Mouse (Mus musculus) cerebellum, postnatal 25 days (tissue): Measurements from ENCODE around the gene Arf4.
A peak's percentile ranks its signal among the peaks of the same experiment; 100 is the strongest.

Experiments used
- DNase-seq, 2 experiments: peaks; one replicate each; pipeline ENCODE4 v3.0.0; 2021; ENCODE audit warnings: mixed read lengths in 2 of 2

Arf4 gene

DNA sequence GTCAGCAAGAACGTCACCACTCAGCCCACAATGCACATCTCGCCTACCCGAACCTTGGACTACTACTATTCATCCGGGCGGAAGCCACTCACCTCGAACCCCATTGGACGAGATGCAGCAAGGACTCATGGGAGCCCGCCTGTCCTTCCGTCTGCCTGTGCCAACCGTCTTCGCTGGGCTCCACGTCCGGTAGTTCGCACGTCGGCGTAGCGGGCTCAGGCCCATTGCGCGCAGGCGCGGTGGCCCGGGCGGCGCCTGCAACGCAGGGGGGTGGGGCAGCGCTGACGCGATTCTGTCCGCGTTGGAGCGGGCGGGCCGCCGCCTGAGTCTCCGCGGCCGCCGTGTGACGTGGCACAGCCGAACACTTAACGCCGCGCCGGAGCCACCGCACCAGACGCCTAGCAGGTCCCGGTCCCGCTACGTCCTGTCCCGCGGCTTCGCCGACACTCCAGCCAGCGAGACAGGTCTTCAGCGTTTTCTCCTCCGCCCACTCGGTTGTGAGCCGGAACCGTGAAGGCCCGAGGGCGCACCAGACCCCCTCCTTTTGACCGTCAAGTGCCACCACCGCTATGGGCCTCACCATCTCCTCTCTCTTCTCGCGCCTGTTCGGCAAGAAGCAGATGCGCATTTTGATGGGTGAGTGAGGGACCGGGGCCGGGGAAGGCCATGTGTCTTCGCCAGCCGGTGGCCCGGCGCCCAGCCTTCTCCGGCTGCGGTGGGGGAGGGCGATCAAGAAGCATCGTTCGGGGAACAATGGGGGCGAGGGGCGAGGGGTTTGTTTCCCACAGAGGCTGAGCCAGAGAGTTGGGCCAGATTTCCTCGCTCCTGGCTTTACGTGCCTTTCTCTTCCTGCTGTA is at the start of gene Arf4:
Gene Arf4 (plus strand): TSS at position 224 of the 857 bp plus-strand sequence.
- peak; percentile 99 for DNase-seq

DNA sequence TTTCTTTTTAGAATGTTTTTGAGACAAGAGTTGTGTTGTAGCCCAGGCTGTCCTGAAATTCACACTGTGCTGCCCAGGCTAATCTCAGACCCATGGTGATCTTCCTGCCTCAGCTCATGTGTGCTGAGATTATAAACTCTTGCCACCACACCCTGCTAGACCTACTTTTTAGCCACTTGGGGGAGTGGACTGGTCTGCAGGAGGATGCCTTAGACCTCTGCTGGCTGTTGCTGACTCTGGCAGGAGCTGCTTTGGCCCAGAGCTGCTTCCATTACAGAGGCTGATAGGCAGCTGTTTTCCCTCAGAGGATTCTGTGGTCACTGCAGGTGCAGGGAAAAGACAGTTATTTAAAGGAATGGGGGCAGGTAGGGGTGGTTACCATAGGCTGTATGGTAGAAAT is 46.5 kb upstream of the Arf4 start:
- no peak for DNase-seq

DNA sequence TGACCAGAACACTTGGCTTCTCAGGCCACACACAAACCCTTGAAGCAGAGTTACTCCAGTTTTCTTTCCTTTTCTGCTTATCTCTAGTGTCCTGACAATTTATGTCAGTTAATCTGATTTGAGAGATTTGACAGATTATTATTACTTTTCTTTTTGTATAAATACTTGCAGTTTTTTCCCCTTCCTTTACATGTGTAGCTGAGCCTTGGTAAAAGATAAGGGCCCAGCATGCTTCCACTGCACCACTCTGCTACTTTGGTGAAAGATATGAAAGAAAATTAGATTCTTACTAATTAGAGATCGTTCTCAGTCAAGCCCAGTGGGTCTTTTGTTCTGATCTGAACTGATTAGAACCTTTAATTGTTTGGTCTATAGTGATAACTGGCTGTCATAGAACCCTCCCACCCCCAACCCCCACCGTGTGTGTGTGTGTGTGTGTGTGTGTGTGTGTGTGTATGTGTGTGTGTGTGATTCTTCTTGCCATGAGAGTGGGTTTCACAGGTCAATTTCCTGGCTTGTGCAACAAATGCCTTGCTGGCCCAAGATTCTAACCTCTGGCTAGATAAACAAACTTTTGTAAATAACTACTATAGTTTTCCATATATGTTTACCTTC is 44.5 kb upstream of the Arf4 start:
- no peak for DNase-seq

DNA sequence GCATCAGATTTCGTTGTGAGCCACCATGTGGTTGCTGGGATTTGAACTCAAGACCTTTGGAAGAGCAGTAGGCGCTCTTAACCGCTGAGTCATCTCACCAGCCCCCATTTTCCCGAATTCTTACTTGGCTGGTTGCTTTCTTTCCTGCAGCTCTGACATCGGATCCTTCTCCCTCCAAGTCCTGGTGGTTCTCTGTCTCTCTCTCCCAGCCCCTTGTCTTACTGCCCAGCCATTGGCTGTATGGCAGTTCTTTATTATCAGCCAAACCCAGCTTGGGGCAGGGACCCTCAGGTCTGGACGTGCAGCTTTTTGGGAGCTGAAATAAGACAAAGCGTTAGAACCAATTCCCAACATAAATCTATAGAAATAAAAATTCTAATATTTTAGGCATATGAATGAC is 42.7 kb upstream of the Arf4 start:
- no peak for DNase-seq

DNA sequence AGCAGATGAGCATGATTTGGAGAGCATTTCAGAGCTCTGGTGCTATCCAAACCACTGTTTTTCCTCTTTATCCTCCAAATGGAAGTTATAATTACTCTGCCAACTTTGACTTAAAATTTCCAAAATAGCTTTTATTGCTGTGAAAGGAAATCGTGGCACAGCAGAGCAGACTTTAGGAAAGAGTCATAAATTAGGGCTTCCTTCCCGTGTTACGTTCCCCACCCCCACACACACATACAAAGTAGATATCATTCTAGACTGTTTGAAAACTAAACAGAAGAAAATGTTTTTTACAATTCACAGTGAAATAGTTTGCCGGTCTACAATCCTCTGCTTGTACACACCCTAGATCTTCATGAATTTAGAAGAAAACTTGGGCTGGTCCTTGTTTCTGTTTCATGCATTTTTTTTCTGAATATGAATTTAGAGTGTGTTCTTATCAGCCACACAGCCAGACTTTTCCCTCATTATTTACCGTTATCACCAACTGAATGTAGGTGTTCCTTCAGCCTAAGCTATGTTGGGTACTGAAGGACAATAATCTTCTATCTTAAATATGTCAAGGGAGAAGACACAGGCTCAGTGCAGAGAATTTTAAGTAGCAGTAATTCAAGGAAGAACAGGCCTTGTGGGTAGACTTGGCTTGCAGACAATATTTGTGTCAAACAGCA is 42.0 kb upstream of the Arf4 start:
- DNase-seq = no peak

DNA sequence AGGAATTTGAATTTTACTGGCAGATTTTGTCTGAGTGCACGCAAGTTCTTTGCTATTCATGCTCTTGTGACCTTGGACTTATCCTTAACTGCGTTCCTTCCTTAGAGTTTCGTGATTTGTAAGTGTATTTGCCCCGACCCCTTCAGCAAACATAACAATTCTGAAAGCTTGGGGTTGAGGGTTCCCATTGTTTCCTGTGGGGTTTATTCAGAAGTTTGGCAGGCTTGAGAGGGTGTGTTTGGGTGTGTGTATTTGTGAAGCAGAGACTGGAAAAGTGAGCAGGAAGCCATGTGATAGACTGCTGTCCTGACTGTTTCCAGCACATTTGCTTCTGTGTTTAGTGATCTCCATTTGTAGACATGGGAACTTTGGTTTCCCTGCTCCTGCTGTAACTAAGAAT is 32.5 kb upstream of the Arf4 start:
- DNase-seq = no peak

DNA sequence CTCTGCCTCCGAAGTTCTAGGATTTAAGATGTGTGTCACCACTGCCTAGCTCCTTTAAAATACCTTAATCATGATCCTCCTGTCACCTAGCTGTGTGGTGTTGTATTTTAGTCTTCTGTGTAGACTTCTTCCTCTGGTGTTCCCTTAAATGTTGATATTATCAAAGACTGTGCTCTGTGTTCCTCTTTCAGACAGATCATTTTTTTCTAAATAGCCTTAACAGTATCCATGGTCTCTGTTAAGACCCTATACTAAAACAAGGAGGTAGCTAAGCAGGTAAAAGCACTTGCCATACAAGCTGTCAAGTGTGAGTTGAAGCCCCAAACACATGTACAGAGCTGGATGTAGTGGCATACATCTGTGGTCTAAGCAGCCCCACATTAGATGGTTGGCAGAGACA is 28.2 kb upstream of the Arf4 start:
- no peak for DNase-seq

DNA sequence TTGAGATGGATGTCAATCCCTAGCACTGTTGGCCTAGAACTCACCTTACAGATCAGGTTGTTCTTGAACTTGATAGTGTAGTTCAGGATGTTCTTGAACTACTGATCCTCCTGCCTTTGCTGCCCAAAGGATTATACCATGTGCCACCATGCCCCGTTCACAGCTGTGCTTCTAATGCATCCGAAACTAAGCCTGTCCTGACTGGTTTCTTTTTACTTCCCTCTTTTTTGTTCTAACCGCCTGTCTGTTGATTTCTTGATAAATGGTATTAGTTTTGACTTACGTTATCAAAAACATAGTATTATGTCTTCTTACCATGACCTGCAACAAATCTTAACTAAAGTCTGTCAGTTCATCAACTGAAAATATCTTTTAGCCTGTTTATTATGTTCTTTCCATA is 27.2 kb upstream of the Arf4 start:
- no peak for DNase-seq

DNA sequence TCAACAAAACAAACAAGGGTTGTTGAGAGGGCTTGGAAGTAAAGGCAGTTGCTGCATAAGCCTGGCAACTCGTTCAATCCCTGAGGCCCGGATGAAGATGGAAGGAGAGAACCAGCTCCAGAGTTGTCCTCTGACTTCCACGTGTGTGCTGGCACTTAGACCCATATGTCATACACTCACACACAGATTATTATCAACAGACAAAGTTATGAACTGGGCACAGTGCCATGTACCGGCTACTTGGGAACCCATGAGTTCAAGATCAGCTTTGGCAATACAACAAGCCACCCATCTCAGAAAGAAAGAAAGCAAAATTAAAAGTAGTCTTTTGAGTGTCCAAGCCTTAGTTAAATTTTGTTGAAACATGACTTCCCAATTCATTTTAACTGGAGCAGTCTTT is 12.6 kb upstream of the Arf4 start:
- DNase-seq = no peak

DNA sequence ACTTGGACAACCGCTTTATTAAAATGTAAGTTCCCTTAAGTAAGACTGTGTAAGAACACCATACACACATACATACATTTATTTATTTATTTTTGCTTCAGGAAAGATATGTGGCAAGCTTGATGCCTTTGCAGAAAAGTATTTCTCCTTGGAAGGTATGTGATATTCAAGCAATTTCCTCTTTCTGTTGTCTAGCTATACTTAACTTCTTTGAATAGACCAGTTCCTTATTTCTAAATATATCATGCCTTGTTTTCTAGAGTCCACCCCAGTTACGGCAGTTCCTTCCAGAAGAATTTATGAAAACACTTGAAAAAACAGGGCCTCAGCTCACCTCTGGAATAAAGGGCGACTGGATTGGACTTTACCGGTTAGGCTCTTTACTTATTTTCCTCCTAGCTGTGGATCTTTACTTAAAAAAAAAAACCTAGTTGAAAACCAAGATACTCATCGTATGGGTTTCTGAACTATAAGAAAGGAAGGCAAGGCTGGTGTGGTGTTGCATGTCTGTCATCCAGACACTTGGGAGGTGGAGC is 11.2 kb upstream of the Arf4 start:
- no peak for DNase-seq

DNA sequence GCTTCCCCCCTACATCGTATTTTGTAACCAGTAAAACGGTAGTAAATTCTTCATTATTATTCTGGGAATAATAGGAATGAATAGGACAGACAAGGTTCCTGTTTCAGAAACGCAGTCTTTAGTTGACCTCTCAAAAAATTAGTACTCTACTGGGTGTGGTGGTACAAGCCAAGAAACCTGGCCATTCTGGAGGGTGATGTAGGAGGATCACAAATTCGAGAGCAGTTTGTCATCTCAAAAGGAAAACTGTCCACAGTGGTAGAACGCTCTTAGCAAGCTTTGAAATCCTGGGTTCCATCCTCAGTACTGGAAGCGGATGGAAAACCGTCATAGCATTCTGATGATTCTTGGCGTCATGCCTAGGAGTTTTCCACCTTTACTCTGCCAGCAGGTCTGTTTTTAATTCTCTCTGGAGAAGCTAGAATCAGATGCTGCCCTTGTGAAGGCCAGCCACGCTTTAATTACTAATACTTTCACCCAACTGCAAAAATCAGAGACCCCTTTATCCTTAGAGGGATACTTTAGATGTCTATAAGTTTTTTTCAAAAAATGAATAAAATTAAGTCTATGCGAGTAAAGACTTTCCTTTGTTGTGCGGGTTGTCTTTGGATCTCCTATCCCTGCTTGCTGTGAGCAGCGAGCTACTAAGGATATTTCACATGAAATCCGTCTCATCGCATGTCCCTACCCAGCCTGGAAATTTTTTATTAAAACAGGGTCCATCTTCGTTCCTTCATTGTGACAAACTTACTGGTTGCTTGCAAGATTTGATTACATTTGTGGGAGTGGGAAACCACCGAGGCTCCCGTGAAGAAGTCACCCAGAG is 636 bp upstream of the Arf4 start:
- peak; percentile 38 to 48 for DNase-seq

DNA sequence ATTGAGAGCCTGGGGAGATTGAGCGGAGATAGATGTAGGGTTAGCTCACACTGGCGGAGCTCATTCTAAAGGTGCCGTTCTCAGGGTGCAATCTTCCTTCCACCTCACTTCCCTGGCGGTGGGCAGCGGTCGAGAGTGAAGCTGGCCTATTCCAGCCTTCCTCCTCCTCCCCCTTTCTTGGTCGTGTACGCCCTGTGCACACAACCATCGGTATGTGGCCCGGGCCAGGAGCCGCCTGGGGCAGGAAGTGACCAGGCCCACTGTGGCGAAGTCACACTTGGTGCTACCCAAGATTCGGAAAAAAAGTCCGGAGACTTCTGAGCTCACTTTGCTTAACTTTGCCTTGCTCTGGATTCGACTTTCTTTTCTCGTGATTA is 822 bp downstream of the Arf4 start:
- DNase-seq = peak; percentile 48 to 62

DNA sequence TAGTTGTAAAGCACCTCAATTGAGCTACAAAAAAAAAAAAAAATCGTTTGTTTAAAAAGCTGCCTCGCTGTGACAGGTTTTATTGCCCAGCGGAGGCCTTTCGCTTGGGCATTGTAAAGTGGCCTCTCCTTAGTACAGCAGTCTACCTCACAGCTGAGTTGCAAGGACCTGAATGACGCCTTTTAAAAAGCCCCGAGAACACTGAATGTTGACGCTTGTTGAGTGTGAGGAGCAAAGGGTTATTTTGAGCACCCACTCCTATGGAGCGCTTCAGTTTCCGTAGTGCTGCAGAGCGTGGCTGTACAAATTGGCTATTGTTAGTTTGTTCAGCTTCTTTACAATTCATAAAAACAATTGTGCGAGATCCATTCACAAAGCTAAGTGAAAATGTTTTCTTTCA is 1.4 kb downstream of the Arf4 start:
- peak in 1 of 2 experiments; percentile 6 for DNase-seq

DNA sequence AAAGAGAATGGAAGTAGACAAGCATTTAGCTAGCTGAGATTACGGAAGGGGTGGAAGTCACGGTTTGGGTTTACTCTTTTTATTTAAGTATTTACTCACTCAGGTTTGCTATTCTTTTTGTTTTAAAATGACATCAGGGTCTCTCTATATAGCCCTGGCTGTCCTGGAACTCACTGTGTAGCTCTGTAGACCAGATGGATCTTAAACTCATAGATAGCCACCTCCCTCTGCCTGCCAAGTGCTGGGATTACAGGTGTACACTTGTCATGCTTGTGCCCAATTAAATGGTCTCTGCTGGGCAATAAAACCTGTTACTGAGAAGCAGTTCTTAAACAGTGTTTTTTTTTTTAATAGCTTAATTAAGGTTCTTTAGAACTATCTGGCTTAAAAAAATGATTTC is 2.1 kb downstream of the Arf4 start:
- peak; percentile 24 to 56 for DNase-seq

DNA sequence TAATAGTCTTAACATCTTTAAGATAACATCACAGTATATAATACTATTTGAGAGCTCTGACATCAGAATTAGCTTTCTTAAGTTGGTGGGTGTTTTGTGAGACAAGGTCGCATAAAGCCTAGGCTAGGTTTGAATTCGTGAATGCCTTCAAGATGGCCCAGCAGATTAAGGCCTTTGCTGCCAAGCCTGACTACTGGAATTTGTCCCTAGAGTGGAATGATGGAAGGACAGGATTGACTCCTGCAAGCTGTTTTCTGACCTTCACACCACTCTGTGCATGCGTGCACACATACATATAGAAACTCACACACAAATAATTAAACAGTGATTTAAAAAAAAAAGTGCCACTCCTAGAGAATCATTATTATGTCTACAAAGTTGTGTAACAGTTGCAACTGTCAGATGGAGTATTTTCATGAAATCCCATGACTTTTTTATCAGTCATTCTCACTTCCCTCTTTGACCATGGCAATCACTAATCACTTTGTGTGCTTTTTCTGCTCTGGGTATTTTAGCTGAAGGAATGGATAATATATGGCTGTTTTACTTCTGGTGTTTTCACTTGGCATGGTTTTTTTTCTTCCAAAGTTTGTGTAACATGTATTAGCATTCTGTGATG is 5.2 kb downstream of the Arf4 start:
- no peak for DNase-seq

DNA sequence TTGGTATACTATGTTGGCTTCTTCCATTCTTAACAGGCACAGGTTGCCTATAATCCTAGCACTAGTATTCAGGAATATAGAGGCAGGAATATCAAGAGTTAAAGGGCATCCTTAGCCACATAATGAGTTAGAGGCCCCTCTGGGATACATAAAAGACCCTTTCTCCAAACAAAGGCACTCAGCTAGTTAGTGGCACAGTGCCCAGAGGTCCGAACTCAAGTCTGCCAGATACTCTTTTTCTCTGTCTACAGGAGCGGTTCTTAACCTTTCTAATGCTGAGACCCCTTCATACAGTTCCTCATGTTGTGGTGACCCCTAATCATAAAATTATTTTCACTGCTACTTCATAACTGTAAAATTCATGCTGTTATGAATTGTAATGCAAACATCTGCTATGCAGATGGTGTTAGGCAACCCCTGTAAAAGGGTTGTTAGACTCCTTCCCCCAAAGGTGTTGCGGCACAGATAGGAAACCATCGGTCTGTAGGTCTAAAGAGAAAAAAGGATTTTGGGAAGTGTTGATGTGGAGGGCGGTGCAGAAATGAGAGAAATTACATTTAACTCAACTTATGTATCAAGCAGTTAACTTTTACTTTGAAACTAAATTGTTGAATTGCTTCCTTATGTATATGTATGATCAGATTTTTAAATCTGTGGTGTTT is 8.2 kb downstream of the Arf4 start:
- peak in 1 of 2 experiments; percentile 25 for DNase-seq

DNA sequence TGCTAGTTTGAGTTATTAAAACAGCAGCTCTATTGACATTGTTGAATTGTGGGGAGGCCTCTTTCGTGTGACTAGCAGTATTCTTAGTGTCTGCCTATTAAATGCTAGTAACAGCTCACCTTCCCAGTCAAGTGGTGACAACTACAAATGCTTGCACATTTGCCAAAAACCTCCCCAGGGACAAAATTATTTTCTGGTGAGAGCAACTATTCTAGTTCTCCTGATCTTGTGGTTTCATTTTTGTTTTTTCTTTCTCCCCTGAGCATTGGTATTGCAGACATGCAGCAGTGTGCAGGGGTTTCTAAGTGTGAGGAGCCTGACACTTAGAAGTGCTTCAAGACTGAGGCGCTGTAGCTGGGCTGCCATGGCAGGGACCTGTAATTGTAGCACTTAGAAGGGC is 9.9 kb downstream of the Arf4 start:
- DNase-seq = no peak

DNA sequence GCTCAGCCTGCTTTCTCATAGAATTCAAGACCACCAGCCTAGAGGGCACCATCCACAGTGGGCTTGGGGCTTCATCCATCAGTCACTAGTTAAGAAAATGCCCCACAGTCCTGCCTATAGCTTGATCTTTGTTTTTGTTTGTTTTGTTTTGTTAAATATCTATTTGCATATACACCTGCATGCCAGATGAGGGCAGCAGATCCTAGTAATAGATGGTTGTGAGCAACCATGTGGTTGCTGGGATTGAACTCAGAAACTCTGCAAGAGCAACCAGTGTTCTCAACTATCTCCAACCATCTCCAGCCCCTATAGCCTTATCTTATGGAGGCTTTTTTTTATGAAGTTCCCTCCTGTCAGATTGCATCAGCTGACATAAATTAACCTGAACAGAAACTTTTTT is 14.0 kb downstream of the Arf4 start:
- DNase-seq = peak in 1 of 2 experiments; percentile 16

DNA sequence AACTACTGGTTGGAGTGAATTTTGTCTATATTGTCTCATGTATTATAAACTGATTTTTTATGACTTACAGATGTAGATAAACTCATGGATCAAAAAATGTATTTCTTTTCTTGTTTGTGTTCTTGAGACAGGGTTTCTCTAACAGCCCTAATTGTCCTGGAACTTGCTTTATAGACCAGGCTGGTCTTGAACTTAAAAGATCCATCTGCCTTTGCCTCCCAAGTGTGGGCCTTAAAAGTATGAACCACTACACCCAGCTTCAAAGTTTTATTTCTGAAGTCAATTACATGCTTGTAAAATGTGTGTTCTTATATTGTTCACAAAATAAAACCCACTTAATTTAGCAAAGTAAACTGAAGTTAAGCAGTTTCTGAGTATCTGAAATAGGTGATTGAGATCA is 20.3 kb downstream of the Arf4 start:
- no peak for DNase-seq

DNA sequence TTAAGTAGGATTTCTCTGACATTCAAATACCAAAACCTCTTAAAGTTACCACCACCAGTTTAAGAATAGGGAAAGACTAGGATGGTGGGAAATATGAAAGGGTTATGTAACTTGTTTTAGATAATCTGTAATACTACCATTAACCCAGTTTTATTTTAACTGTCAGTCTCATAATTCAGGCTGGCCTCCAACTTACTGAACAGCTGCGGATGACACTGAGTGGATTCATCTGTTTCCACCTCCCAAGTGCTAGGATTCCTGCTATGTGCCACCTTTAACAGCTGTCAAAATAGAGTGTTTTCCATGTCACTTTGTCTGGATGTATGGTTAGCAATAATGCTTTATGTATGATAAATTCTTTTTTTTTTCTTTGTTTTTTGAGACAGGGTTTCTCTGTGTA is 22.4 kb downstream of the Arf4 start:
- no peak for DNase-seq

DNA sequence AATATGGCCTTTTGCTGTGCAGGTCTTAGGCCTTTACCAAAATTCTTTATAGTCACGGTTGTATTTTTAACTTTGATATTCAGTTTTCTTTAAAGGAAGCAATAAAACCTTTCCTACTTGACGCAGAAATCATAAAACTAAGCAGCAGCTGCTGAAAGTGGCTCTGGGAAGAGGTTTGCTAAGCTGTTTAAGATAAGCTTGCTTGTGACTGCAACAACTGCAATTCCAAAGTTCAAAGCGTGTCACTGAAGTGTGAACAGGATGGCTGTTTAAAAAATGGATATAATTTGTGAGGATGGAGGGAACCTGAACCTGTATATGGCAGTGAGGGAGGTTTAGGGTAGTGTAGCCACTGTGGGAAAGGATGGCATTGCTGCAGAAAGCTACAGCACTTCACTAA is 24.1 kb downstream of the Arf4 start:
- DNase-seq = no peak

DNA sequence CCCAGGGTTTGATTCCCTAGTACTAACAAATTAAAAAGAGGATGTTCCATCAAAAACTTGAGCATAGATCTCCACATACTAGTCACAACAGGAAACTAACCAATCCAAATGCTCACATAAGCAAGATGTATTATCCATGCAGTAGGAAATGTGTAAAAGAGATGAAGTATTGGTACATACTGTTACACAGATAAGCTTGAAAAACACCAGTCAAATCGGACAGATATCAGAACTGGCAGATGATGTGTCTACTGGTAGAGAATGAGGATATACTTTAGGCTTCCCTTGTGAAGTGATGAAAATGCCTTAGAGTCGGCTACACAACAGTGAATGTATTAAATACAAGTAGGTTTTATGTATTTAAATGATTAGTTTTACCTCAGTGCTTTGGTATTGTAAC is 24.6 kb downstream of the Arf4 start:
- no peak for DNase-seq
